Mouse (Mus musculus) E14TG2a.4 (cell line): ENCODE data around the gene Kcnk6.

Experiments used
- CTCF ChIP-seq: conservative IDR thresholded peaks from 2 replicates; pipeline ENCODE4 v1.5.1; 2014; ENCODE audit warnings: low read length
- POU5F1 ChIP-seq: IDR thresholded peaks from 2 replicates; pipeline ENCODE4 v1.6.1; 2014; ENCODE audit warnings: low read length, borderline replicate concordance

DNA sequence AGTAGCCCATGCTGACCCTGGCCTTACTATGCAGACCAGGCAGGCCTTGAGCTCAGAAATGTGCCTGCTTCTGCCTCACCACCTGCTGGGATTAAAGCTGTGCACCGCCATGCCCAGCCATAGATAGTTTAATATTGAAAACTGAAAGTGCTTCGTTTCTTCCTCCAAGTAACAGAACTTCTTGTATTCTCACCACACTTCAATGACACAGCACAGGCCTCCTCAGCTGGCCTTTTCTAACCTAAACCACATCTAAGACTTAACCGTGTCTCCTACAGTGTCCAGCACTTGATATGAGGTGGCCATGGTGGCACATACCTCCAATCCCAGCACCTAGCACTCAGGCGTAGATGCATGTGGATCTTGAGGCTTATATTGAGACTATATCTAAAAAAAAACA, 38.1 kb upstream of the Kcnk6 start:
- no peak for TF ChIP-seq CTCF
- TF ChIP-seq POU5F1, result no peak
